Mouse (Mus musculus) liver, adult 2 months (tissue): ENCODE data around the gene Etfbkmt. TPM values are rescaled to one million over a fixed set of nuclear protein-coding genes. Genes with fewer than 3 reads are reported as not detected.
A peak's percentile ranks its signal among the peaks of the same experiment; 100 is the strongest.
"Not testable (repeated sequence)": the region's sequence is repeated elsewhere in the genome, so short reads cannot be mapped to it uniquely, and the experiment has no call there.

Experiments used
- DNase-seq: peaks from one replicate; pipeline ENCODE4 v3.0.0-alpha.2; 2011; ENCODE audit warnings: low read depth, low spot score; ENCODE audit errors: extremely low read depth
- H3K27ac ChIP-seq: fragments of 200-500 bp; replicated peaks from 2 replicates; pipeline ENCODE4 v1.5.1; 2012; ENCODE audit warnings: low read depth, mild to moderate bottlenecking, control low read depth, inconsistent platforms, low read length; ENCODE audit not compliant: insufficient read depth
- H3K27me3 ChIP-seq: fragments of 200-500 bp; 2 replicates; pipeline ENCODE4 v1.6.1; 2012; ENCODE audit warnings: mild to moderate bottlenecking, moderate library complexity, low read length, inconsistent platforms; ENCODE audit not compliant: control insufficient read depth, insufficient read depth
- H3K36me3 ChIP-seq: fragments of 200-500 bp; 2 replicates; pipeline ENCODE4 v1.6.1; 2012; ENCODE audit warnings: low read length, inconsistent platforms; ENCODE audit not compliant: control insufficient read depth, insufficient read depth
- H3K4me1 ChIP-seq: fragments of 200-500 bp; 2 replicates; pipeline ENCODE4 v1.6.1; 2011; ENCODE audit warnings: low read length; ENCODE audit not compliant: control insufficient read depth, insufficient read depth
- H3K4me3 ChIP-seq: fragments of 200-500 bp; 2 replicates; pipeline ENCODE4 v1.5.1; 2011; ENCODE audit warnings: low read depth, mild to moderate bottlenecking, control low read depth, low read length, moderate library complexity; ENCODE audit not compliant: insufficient read depth
- H3K79me2 ChIP-seq: fragments of 200-500 bp; 2 replicates; pipeline ENCODE4 v1.6.1; 2012; ENCODE audit warnings: inconsistent platforms, mild to moderate bottlenecking, low read length, moderate library complexity; ENCODE audit not compliant: control insufficient read depth, insufficient read depth
- H3K9ac ChIP-seq: fragments of 200-500 bp; 2 replicates; pipeline ENCODE4 v1.6.1; 2012; ENCODE audit warnings: low read depth, mild to moderate bottlenecking, control low read depth, inconsistent platforms, low read length
- CTCF ChIP-seq: fragments of 200-500 bp; IDR thresholded peaks from 2 replicates; pipeline ENCODE4 v1.5.1; 2011; ENCODE audit warnings: low read depth, low read length, control low read depth
- POLR2A ChIP-seq: fragments of 200-500 bp; IDR thresholded peaks from 2 replicates; pipeline ENCODE4 v1.6.1; 2011; ENCODE audit warnings: low read length, control low read depth; ENCODE audit not compliant: insufficient read depth; ENCODE audit errors: extremely low read depth
- WGBS: fragments of 180-500 bp; shearing (Covaris S2); methylation state at CpG from one replicate; pipeline ENCODE4 v1.1.7; 2018; 5-methylcytosine and 5-hydroxymethylcytosine counted together
- polyA plus RNA-seq: library from polyadenylated mRNA; depleted of rRNA; stranded (reverse); fragments of >200 nt; gene quantifications from 2 replicates; pipeline ENCODE4 v1.2.3, GENCODE M21; 2012
- total RNA-seq: library from RNA; depleted of rRNA; stranded (reverse); fragments of >200 nt; gene quantifications from 2 replicates; pipeline ENCODE4 v1.2.3, GENCODE M21; 2014

The Etfbkmt gene
- total and polyA plus RNA-seq, 2 experiments, result 3.9 to 25.3 TPM

DNA sequence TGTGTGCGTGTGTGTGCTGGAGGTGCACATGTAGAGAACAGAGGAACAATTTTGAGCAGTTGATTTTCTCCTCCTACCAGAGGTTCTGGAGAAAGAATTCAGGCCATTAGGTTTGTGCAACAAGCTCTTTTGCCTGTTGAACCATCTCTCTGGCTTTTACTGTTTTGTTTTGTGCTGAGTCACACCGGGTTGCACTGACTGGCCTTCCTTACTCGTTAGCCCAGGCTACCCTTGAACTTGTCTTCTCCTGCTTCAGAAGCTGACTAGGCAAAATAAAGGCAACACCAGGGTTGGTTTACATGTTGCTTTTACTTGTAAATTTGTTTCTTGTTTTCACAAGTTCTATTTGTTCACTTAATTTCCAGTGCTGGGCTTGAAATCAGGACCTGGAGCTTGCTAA lies 16.6 kb upstream of the Etfbkmt start:
- no peak overlapping the region for H3K9ac ChIP-seq
- DNase-seq, result no peak
- no peaks in the 10 kb centered on the region for H3K79me2 ChIP-seq
- no peaks in the 10 kb centered on the region for H3K36me3 ChIP-seq
- peaks cover 9% of the 10 kb centered on the region; the same call in 1 of the 2 replicates for H3K4me1 ChIP-seq
- no peaks in the 10 kb centered on the region for H3K27me3 ChIP-seq
- no peak overlapping the region for H3K4me3 ChIP-seq
- no peak overlapping the region for H3K27ac ChIP-seq
- 80% methylated on average over 3 of the region's 3 CpGs for WGBS
- no peak for TF ChIP-seq CTCF
- no peak for TF ChIP-seq POLR2A

DNA sequence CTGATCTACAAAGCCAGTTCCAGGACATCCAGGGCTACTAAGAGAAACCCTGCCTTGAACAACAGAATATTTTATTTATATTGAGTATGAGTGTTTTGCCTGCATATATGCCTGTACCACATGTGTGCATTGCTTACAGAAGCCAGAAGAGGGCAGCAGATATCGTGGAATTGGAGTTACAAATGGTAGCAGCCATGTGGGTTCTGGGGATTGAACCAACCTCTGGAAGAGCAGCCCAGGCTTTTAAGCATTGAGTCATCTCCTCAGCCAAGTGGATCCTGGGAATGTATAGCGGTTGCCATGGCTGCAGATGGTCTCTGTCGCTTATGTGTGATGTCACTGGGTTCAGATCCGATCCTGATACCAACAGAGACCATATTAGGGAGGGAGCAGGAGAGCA lies 13.0 kb upstream of the Etfbkmt start:
- 71% methylated on average over 4 of the region's 4 CpGs for WGBS
- Histone ChIP-seq H3K27me3 (no peaks in the 10 kb centered on the region), H3K36me3 (no peaks in the 10 kb centered on the region), H3K9ac (no peak overlapping the region), H3K4me3 (no peak overlapping the region), H3K27ac (no peak overlapping the region), H3K79me2 (no peaks in the 10 kb centered on the region), H3K4me1 (no peaks in the 10 kb centered on the region)
- TF ChIP-seq POLR2A, result no peak
- peak; percentile 52 for TF ChIP-seq CTCF
- DNase-seq, result peak; percentile 58

DNA sequence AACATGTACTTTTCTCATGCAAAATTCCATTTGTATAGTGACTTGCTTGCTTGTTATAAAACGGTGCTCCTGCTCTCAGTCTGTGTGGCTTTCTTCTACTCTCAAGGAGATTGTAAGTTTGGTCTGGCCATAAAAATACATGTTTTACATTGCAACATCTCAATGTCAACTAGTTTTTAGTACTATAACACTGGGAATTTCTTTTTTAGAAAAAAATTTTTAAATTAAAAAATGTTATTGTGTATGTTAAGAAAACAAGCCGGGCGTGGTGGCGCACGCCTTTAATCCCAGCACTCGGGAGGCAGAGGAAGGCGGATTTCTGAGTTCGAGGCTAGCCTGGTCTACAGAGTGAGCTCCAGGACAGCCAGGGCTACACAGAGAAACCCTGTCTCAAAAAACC lies 9.8 kb upstream of the Etfbkmt start, which contains the start of gene Gm10203:
TSS of gene Gm10203 (plus strand) at position 301 of the 400 bp plus-strand sequence.
- not testable (repeated sequence) for H3K9ac ChIP-seq, H3K27me3 ChIP-seq, H3K79me2 ChIP-seq, H3K4me3 ChIP-seq, H3K27ac ChIP-seq, DNase-seq, H3K36me3 ChIP-seq
- WGBS, result 91% methylated on average over 8 of the region's 8 CpGs
- H3K4me1 ChIP-seq, result peaks cover 15% of the 10 kb centered on the region; the same call in 1 of the 2 replicates

DNA sequence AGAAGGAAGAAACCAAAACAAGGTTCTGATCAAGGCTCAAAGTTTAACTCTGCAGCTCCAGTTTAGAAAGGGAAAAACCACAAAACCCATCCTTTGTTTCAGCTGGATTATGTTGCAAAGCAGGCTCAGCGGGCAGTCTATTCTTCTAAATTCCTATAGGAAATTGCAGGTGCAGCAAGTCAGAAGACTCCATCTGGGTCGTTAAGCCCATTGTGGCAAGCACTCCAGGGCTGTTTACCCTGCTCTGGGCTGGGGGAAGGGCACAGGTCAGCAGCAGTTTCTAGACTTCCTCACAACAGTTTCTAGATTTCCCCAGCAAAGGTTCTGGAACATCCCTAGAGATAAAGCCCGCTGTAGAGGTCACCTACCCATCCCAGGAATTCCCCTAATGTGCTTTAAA lies 8.5 kb upstream of the Etfbkmt start:
- Histone ChIP-seq H3K79me2 (no peaks in the 10 kb centered on the region), H3K9ac (no peak overlapping the region), H3K36me3 (no peaks in the 10 kb centered on the region), H3K4me1 (peaks cover 24% of the 10 kb centered on the region), H3K27me3 (no peaks in the 10 kb centered on the region), H3K4me3 (no peak overlapping the region), H3K27ac (no peak overlapping the region)
- no peak for DNase-seq
- no peak for TF ChIP-seq POLR2A
- TF ChIP-seq CTCF, result no peak
- 37% methylated on average over 3 of the region's 3 CpGs for WGBS

DNA sequence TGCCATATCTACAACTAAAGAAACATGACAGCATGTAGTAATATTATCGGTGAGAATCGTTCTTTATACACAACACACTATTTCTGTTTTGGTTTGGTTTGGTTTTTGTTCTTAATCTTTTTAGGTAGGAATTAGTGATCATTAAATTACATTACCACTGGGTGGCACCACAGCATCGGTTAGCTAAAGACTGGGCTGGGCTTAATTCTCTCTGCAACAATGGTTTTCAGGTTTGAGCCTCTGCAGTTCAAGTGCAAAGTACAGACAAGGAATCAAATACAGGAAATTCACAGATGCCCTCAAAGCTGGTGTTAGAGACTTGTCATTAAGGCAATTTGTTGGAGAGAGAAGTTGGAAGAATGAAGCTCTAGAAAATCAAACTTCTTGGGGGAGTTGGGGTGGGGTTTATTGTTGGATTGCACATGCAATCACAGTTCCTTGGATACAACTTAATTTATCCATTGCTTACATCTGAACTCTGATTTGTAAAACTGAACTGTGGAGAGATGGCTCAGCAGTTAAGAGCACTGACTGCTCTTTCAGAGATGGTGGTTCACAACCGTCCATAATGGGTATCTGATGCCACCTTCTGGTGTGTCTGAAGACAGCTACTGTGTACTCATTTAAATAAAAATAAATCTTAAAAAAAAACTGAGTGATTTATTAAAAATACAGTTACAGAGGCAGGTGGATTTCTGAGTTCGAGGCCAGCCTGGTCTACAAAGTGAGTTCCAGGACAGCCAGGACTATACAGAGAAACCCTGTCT lies 7.2 kb upstream of the Etfbkmt start:
- Histone ChIP-seq H3K36me3 (no peaks in the 10 kb centered on the region), H3K4me1 (peaks cover 26% of the 10 kb centered on the region), H3K27me3 (no peaks in the 10 kb centered on the region), H3K27ac (no peak overlapping the region), H3K9ac (no peak overlapping the region), H3K4me3 (no peak overlapping the region), H3K79me2 (no peaks in the 10 kb centered on the region)
- 37% methylated on average over 5 of the region's 5 CpGs for WGBS
- TF ChIP-seq CTCF (peak; percentile 50), POLR2A (no peak)
- DNase-seq, result peak; percentile 86
